In genomic region chr13:77043375-77043774, GRCm38 (mm10) we compare ENCODE assay signal across 26 mouse cellular contexts.
DNase-seq lines count a peak whose midpoint lies in the region; ATAC-seq and TF ChIP-seq lines count a peak whose summit lies in the region.
"Had no signal": no experiment of that assay in that cellular context is flagged by ENCODE, and none has a peak within 500 bp of the region (broad histone marks: within the 10 kb centered on the region; RNA-seq: fewer than 3 reads in every experiment).

No protein-coding gene starts in this region.

- no peak overlapping the region for H3K4me3 ChIP-seq in midbrain, embryonic 11.5 days (ENCODE audit: low read depth, low read length)
- no peak overlapping the region for H3K4me3 ChIP-seq in midbrain, embryonic 14.5 days (replicated peaks; ENCODE audit: low read depth, low read length)
- no peak overlapping the region for H3K4me3 ChIP-seq in MEL (ENCODE audit: control insufficient read depth in 1 of 2, insufficient read depth in 1 of 2, low read depth in 2 of 2, low read length in 2 of 2)
- no peak overlapping the region for H3K4me3 ChIP-seq in hindbrain, embryonic 11.5 days (ENCODE audit: low read depth, low read length)
- H3K4me3 ChIP-seq: embryonic facial prominence, embryonic 13.5 days; embryonic facial prominence, embryonic 15.5 days; erythroblast, embryonic 14.5 days; forebrain, embryonic 10.5 days; forebrain, embryonic 12.5 days had no signal

- no peaks in the 10 kb centered on the region for H3K9me3 ChIP-seq in midbrain, embryonic 11.5 days (ENCODE audit: control insufficient read depth, low read length)
- H3K9me3 ChIP-seq in midbrain, embryonic 14.5 days (ENCODE audit: control insufficient read depth, low read length), result no peaks in the 10 kb centered on the region
- no peaks in the 10 kb centered on the region for H3K9me3 ChIP-seq in MEL (replicated peaks; ENCODE audit: insufficient read depth, low read length)
- no peaks in the 10 kb centered on the region for H3K9me3 ChIP-seq in hindbrain, embryonic 11.5 days (ENCODE audit: control insufficient read depth, low read length)
- H3K9me3 ChIP-seq: embryonic facial prominence, embryonic 13.5 days; embryonic facial prominence, embryonic 15.5 days; forebrain, embryonic 10.5 days; forebrain, embryonic 12.5 days; G1E had no signal

- no peak for ATAC-seq in midbrain, embryonic 11.5 days (ENCODE audit: low FRiP score)
- no peak for ATAC-seq in midbrain, embryonic 14.5 days (ENCODE audit: low FRiP score, low TSS enrichment)
- no peak for ATAC-seq in hindbrain, embryonic 11.5 days (ENCODE audit: low FRiP score)
- ATAC-seq: activated CD4-positive, CD25-positive, alpha-beta regulatory T cell, adult 4 months; CD4-positive, CD25-positive, alpha-beta regulatory T cell, adult 4 months; forebrain, embryonic 14.5 days; forebrain, embryonic 16.5 days; Patski had no signal

- 86% methylated on average over 1 of the region's 1 CpGs for WGBS in midbrain, embryonic 11.5 days
- whole genome bisulfite sequencing in midbrain, embryonic 14.5 days, result 84% methylated on average over 1 of the region's 1 CpGs
- 89% methylated on average over 1 of the region's 1 CpGs for WGBS in hindbrain, embryonic 11.5 days

- no peak overlapping the region for H3K27ac ChIP-seq in midbrain, embryonic 11.5 days (ENCODE audit: low read depth, low read length)
- H3K27ac ChIP-seq in midbrain, embryonic 14.5 days (replicated peaks; ENCODE audit: low read depth, low read length), result no peak overlapping the region
- H3K27ac ChIP-seq in MEL (ENCODE audit: control insufficient read depth, low read depth, low read length), result no peak overlapping the region
- no peak overlapping the region for H3K27ac ChIP-seq in hindbrain, embryonic 11.5 days (ENCODE audit: low read depth, low read length)
- H3K27ac ChIP-seq: embryonic facial prominence, embryonic 13.5 days; embryonic facial prominence, embryonic 15.5 days; forebrain, embryonic 10.5 days; forebrain, embryonic 12.5 days had no signal

- no peak for TF ChIP-seq POLR2A in MEL (IDR thresholded peaks at IDR 0.05; ENCODE audit: control insufficient read depth in 1 of 2, insufficient read depth in 1 of 2, low read depth in 1 of 2, low read length in 2 of 2, poor library complexity in 1 of 2)

- TF ChIP-seq RAD21 in MEL (IDR thresholded peaks at IDR 0.05; ENCODE audit: low read depth, low read length), result no peak

- no peak for TF ChIP-seq CTCF in MEL (IDR thresholded peaks at IDR 0.05 in 2 of 3, conservative IDR thresholded peaks at IDR 0.05 in 1 of 3; ENCODE audit: control insufficient read depth in 1 of 3, insufficient read depth in 1 of 3, low read depth in 2 of 3, low read length in 3 of 3, poor library complexity in 1 of 3, severe bottlenecking in 1 of 3)

- H3K36me3 ChIP-seq in midbrain, embryonic 11.5 days (ENCODE audit: control insufficient read depth, insufficient read depth, low read length), result no peaks in the 10 kb centered on the region
- no peaks in the 10 kb centered on the region for H3K36me3 ChIP-seq in midbrain, embryonic 14.5 days (ENCODE audit: control insufficient read depth, insufficient read depth, low read length)
- peaks cover 0 to 3% of the 10 kb centered on the region in 2 experiments; a peak in 1 of 4 replicates for H3K36me3 ChIP-seq in MEL (ENCODE audit: control insufficient read depth in 1 of 2, insufficient read depth in 2 of 2, low read length in 2 of 2)
- H3K36me3 ChIP-seq in hindbrain, embryonic 11.5 days (ENCODE audit: control insufficient read depth, insufficient read depth, low read length), result no peaks in the 10 kb centered on the region

- peak; percentile 56 for DNase-seq in midbrain, embryonic 11.5 days (ENCODE audit: low spot score, missing footprints)
- DNase-seq in midbrain, embryonic 14.5 days, result no peak
- DNase-seq in MEL (ENCODE audit: low read depth, low spot score), result peak; percentile 20
- no peak for DNase-seq in hindbrain, embryonic 11.5 days (ENCODE audit: low spot score)
- DNase-seq in kidney, postnatal 10 days, result no peak
- DNase-seq: adrenal gland, adult 8-10 months; adrenal gland, postnatal 14 days; adrenal gland, postnatal 36 days; B cell, adult 2 months; cerebellum, adult 11-12 months; cerebellum, adult 2 months; cerebellum, adult 9-10 months; cerebellum, postnatal 10 days; cerebellum, postnatal 25 days had no signal

- H3K4me2 ChIP-seq in midbrain, embryonic 11.5 days, result no peak overlapping the region
- no peak overlapping the region for H3K4me2 ChIP-seq in midbrain, embryonic 14.5 days (ENCODE audit: low read length)
- H3K4me2 ChIP-seq in hindbrain, embryonic 11.5 days (replicated peaks; ENCODE audit: low read depth, low read length), result no peak overlapping the region
- H3K4me2 ChIP-seq: embryonic facial prominence, embryonic 13.5 days; embryonic facial prominence, embryonic 15.5 days; forebrain, embryonic 12.5 days had no signal

- H3K4me1 ChIP-seq in midbrain, embryonic 11.5 days (ENCODE audit: control insufficient read depth, insufficient read depth, low read length), result no peaks in the 10 kb centered on the region
- no peaks in the 10 kb centered on the region for H3K4me1 ChIP-seq in midbrain, embryonic 14.5 days (ENCODE audit: control insufficient read depth, insufficient read depth, low read length)
- no peaks in the 10 kb centered on the region for H3K4me1 ChIP-seq in MEL (ENCODE audit: control insufficient read depth in 1 of 2, insufficient read depth in 2 of 2, low read length in 2 of 2)
- no peaks in the 10 kb centered on the region for H3K4me1 ChIP-seq in hindbrain, embryonic 11.5 days (replicated peaks; ENCODE audit: control insufficient read depth, insufficient read depth, low read length)
- H3K4me1 ChIP-seq: embryonic facial prominence, embryonic 13.5 days; embryonic facial prominence, embryonic 15.5 days had no signal

- no peak for TF ChIP-seq EP300 in MEL (IDR thresholded peaks at IDR 0.05; ENCODE audit: low read depth in 1 of 2, low read length in 2 of 2)

- no peaks in the 10 kb centered on the region for H3K79me2 ChIP-seq in MEL (ENCODE audit: control insufficient read depth, insufficient read depth, low read length, poor library complexity)

- no peak overlapping the region for H3K9ac ChIP-seq in midbrain, embryonic 11.5 days (ENCODE audit: low read length)
- no peak overlapping the region for H3K9ac ChIP-seq in midbrain, embryonic 14.5 days (replicated peaks; ENCODE audit: low read length)
- no peak overlapping the region for H3K9ac ChIP-seq in MEL (ENCODE audit: control insufficient read depth, low read depth, low read length, poor library complexity, severe bottlenecking)
- H3K9ac ChIP-seq in hindbrain, embryonic 11.5 days (ENCODE audit: low read depth, low read length), result no peak overlapping the region
- H3K9ac ChIP-seq: embryonic facial prominence, embryonic 13.5 days; embryonic facial prominence, embryonic 15.5 days; forebrain, embryonic 12.5 days had no signal

- H3K27me3 ChIP-seq in midbrain, embryonic 11.5 days (ENCODE audit: control insufficient read depth, insufficient read depth, low read length), result no peaks in the 10 kb centered on the region
- H3K27me3 ChIP-seq in midbrain, embryonic 14.5 days (ENCODE audit: control insufficient read depth, insufficient read depth, low read length), result no peaks in the 10 kb centered on the region
- no peaks in the 10 kb centered on the region for H3K27me3 ChIP-seq in MEL (ENCODE audit: control insufficient read depth in 1 of 2, insufficient read depth in 2 of 2, low read length in 2 of 2)
- no peaks in the 10 kb centered on the region for H3K27me3 ChIP-seq in hindbrain, embryonic 11.5 days (ENCODE audit: control insufficient read depth, insufficient read depth, low read length)
- H3K27me3 ChIP-seq: CH12.LX; embryonic facial prominence, embryonic 13.5 days; embryonic facial prominence, embryonic 15.5 days; forebrain, embryonic 12.5 days; Patski had no signal

TF ChIP-seq in MEL, 35 proteins besides CTCF, POLR2A, EP300 and RAD21:
- no peak for TF ChIP-seq MYC (IDR thresholded peaks at IDR 0.05; ENCODE audit: low read depth, low read length)
- no peak for TF ChIP-seq UBTF (IDR thresholded peaks at IDR 0.05; ENCODE audit: borderline replicate concordance, insufficient read depth, low read depth, low read length)
- TF ChIP-seq MAZ (IDR thresholded peaks at IDR 0.05; ENCODE audit: low read depth, low read length), result no peak
- TF ChIP-seq NRF1 (IDR thresholded peaks at IDR 0.05; ENCODE audit: insufficient read depth, low read depth, low read length, poor library complexity, severe bottlenecking), result no peak

Comparison
In these comparisons a context has a peak if more than half of its experiments do, and no peak if none do; other contexts are left out.
1. DNase-seq: peak in midbrain, embryonic 11.5 days (single experiment) and MEL (single experiment); none in midbrain, embryonic 14.5 days (single experiment), hindbrain, embryonic 11.5 days (single experiment) and kidney, postnatal 10 days (single experiment).